Mouse (Mus musculus) adrenal gland, postnatal 25 days (tissue): ENCODE data around the gene Jazf1. TPM values are rescaled to one million over a fixed set of nuclear protein-coding genes. Genes with fewer than 3 reads are reported as not detected.

Source experiments
- DNase-seq: peaks from one replicate; pipeline ENCODE4 v3.0.0; 2021; ENCODE audit warnings: mixed read lengths
- total RNA-seq: library from RNA; stranded (reverse); gene quantifications from 2 replicates; pipeline ENCODE4 v1.2.3, GENCODE M21; 2021

Gene Jazf1
- total RNA-seq, 1 experiment from 2014 or later: 4.0 TPM

GRCm38 (mm10) chr6:52906801-52907200 is 161.6 kb downstream of the Jazf1 start:
- no peak for DNase-seq

GRCm38 (mm10) chr6:52905100-52905499 is 163.3 kb downstream of the Jazf1 start:
- DNase-seq: no peak

DNA sequence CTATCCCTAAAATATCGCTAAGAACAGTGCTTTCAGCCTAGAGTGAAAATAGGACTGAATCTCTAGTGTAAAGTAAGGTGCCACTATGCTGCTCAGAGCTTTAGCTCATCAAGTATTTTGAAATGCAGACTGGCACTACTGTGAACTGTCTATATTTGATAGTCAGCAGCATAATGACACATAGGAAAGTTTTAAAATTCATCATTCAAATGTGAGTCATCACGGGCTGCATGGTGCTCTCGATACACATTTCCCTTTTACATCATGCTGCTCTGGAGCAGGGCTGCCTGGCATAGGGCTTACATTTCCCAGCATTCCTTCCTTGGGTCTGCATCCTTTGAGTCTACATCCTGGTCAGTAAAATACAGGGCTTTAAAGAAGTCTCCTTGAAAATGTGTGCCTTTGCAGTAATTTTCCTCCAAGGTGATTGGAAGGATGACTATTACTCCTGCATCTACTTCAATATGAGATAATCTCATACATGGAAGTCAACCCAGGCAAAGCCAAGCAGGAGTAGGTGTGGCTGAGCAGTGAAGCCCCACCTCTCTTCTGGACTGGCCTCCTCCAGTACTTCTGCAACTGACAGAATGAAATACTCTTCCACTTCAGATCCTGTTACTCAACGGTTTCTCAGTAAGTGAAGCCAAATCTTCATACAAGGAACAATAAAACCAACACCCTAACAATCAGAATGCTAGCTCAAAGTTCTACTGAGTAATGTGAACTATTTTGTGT is 165.0 kb downstream of the Jazf1 start:
- no peak for DNase-seq

DNA sequence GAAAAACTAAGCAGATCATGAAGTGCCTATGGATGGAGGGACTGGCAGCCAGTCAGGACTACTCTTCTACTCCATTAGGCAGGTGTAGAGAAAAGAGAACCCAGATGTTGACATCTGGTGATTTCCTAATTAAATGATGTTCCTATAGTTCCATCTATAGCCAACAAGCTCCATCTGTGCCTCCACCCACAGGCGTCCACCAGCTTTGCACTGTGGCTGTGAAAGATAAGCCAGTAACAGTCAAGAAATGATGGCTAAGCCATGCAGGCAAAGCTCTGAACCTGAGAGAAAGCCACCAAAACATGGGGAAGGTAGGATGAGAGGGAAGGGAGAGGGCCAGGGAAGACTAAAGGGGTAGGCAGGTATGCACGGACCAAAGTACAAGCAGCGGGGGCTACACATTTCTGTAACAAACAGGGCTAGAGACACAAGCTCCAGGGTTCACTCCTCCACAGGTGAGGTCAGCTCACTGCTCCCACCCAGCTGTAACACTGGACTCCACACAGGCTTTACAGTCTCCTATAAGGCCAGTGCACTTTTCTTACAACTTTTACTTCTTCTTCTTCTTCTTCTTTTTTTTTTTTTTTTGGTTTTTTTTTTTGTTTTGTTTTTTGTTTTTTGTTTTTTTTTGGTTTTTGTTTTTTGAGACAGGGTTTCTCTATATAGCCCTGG is 168.7 kb downstream of the Jazf1 start:
- no peak for DNase-seq

- no peak for DNase-seq
These were observed 173.4 kb downstream of the Jazf1 start for GRCm38 (mm10) chr6:52895075-52895474.

- no peak for DNase-seq
These were observed 174.0 kb downstream of the Jazf1 start for GRCm38 (mm10) chr6:52894501-52894823.

DNA sequence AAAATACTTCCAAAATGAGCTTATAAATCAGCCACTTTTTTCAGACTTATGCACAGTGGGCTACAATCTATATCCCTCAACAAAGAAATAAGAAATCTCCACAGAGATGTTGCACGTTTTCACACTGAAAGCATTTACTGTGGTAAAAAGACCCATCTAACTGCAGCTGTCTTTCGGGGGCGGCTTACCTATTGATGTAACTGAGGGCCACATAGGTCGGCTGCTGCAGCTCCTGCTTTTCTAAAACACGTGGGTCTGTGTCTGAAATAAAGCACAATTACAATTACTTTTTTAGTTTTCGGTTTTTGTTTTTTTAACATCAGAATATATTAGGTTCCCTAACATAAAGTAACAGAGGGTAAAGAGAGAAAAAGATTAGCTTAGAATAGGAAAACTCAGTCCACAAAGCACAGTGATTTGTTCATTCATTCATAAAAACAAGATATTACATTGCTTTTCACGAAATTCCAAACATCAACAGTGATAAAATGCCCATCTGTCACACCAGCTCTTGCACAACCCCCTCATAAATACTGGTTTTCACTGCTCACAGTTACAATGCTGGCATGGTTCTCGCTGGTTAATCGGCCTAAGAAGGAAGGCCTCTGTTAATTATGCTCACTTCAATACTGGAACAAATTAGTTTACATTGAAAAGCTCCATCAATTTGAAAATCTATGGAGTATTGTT is 174.5 kb downstream of the Jazf1 start:
- no peak for DNase-seq

- DNase-seq: no peak
These were observed 175.5 kb downstream of the Jazf1 start for GRCm38 (mm10) chr6:52892978-52893377.

DNA sequence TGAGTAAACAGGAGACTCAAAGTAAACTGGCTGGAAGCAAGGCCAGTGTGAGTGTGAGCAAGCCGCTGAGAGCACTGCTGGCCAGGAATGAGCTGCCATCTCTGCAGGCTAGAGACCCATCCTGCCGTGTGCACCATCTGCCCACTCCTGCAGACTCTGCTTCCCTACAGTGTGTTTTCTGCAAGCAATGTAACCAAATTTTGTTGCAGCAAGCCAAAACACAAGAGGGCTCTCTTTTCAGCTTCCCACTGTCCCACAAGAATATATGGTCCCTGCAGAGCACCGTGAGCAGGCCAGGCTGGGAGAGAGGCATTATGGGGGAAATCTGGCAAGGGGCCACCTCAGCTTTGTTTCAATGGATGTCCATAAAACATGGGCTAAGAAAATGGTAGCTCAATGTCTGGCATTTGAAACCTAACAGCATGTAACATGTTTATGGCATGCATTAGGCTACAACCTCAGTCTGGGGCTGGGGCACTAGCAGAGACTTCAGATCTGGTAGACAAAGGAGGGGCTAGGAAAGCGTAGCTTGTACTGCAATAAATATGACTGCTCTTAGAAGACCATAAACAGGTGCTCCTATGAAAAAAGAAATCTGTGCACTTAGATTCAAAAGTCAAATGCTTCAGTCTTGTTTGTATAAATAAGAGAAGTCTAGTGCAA is 180.8 kb downstream of the Jazf1 start:
- peak; percentile 20 for DNase-seq

DNA sequence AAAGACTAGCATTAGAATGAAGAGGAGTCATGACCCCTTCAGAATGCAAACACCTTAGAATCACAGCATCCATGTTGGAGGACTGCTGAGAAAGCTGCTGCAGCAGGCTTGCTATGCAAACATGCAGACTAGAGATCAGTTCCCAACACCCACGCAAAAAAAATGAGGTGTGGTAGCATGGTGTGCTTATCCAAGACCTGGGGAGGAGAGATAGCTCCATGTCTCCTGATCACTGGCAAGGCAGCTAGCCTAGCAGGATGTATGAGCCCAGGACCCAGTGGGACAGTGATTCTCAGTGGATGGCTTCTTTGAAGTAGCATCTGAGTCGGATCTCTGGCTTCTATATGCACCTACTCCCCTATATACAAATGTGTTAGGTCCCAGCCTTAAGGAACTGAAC is 184.7 kb downstream of the Jazf1 start:
- no peak for DNase-seq

DNA sequence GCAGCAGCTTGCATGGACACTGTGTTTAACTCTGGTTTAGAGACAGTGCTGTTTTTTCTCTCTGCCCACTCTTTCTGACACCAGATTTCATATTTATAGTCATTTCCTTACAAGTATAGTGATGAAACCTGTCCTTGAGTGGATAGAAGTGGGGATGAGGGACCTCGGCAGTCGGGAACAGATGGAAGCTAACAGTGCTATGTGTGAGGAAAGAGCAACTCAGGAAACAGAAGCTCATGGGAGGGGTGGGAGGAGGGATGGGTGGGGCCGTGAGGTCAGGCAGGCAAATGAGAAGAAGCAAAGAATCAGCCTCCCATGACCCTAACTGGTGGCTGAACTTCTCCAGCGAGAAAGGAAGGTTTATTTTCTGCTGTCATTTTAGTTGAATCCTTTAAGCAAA is 191.3 kb downstream of the Jazf1 start:
- DNase-seq: no peak

GRCm38 (mm10) chr6:52871306-52871705 is 197.1 kb downstream of the Jazf1 start:
- no peak for DNase-seq

GRCm38 (mm10) chr6:52869252-52869651 is 199.2 kb downstream of the Jazf1 start:
- no peak for DNase-seq

DNA sequence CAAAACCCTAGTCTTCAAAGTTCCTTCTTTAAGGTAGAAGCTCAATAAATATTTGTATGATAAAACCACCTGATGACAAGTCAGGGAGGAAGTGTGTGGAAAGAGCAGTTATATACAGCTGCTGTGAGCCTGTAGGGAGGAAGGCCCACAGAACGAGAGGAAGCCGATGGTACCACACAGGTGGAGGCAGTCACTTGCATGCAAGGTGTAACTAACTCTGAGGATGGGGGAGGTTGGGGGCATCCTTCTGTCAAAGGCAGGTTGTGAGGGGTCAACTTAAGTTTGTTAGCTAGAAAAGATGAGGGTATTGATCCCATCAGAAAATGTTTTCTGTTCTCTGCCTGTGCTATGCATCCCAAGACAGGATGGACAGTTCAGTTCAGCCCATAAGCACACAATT is 200.1 kb downstream of the Jazf1 start:
- DNase-seq: no peak

DNA sequence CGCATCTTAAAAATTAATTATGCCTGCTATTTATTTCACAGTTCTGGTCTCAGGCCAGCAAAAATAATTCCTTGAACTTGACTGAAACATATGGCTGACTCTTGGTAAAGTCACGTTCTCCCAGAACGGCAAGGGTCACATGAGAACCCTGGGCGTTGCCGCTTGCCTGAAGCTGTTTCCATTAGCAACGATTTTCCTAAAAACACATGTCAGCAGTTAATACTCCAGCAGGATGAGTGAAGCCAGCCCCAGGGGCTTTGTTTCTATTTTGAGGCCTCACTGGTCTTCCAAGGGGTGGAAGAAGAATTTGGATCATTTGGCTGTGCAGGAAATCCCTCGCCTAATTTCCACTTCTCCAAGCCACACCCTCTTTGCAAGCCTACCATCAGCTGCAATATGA is 206.5 kb downstream of the Jazf1 start:
- DNase-seq: no peak

DNA sequence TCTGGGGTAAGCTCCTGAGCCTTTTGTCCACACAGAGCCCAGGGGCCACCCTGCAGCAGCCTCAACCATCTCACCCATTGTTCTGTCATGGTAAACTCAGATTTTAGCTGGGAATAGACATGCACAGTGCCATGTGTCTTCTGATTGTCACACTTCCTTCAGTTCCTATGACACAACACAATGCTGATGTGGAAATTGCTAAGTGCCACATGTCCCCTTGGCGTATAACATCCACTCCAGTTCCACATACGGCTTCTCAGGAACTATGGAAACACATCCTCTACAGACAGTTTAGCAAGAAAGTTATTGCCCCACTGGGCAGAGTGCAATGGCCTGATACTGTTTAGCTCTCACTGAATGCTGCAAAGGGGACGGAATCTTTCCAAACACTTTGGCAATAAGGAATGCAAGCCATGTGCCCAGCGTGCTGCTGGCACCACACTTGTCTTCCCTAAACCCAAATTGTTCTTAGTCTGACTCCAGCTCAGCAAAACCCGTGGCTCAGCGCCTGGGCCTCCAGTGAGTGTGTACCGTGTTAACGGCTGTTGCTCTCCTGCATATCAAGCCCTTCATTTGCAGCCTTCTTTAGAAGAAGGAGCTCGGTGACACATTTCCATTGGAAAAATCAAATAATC is 207.1 kb downstream of the Jazf1 start:
- DNase-seq: peak; percentile 17

DNA sequence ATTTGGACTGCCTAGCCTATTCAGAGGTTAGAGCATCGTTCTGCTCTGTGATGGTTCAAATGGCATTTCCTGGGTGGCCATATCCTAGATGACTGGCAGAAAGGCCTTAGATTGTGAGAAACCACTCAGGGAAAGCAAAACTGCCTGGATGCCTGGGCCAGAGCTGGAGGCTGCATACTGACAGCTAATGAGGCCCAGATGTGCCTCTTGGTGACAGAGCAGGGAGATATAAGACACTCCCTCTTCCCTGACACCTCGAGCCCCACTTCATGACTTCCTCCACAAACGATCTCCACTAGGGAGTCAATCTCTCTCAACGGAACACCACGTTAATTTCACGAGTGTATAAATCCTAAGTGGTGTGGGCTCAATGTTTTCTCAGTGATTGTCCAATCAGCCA is 207.7 kb downstream of the Jazf1 start:
- DNase-seq: no peak

DNA sequence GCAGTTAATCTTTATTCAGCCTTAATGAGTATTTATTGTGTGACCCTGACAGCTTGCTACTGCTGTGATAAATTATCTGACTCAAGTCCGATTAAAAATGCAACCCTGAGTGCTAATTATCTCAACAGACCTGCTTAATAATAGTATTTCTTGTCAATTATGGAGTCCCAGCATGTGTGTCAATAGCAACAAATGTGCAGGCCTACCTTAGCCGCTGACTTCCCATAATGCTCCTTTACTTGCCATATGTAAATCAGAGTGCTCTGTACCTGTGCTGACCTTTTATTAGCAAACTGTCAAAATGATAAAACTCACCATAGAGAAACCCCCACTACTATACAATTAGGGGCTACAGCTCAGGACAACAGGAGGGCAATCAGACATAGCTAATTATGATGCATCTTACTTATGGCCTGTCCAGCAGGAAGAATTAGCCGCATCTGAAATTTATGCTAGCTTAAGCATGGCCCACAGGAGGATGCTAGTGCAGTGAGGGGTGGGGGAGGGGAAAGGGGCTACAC is 209.5 kb downstream of the Jazf1 start:
- no peak for DNase-seq

DNA sequence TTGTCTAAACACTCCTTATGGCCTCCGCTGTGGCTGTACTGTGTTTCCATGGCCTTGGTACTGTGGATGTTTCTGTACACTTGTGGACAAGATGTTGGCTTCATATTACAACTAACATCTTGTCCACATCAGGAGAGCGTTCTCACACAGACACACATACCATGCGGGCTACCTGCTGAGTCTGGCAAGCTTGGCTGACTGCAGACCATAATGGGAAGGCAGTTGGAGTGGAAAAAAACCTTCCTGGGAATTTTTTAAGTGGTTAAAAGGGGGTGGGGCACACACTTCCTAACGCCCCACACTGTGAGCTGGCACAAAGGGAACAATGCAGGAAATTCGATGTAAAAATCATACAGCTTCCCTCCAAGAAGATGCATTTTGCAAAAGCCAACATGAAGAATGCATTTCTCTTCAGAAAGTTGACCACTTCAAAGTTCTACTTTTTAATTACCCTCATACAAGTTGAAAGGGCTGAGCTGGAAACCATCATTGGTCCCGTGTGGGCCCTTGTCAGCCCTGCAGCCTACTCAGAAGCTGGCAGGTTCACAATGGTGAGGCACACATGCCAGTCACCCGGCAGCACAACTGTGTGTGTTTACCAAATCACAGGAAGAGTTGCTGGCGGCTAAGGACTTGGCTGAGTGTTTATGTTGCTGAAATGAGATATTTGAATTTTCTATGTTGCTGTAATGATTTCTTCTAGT is 215.9 kb downstream of the Jazf1 start:
- no peak for DNase-seq

DNA sequence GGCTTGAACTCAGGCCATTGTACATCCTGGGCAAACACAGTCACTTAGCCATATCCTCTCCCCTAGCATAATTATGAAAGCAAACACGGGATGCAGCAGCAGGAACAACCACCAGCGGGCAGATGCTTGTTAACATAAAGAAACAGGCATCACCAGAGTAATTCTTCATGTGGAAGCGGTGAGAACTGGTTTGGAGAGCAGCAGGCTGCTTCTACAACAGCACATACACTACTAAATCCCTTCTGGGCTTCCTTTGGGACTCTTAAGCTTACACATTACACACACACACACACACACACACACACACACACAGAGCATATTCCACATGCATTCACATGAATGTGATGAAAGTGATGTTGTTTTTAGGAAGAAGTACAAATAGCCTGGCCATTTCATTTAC is 216.5 kb downstream of the Jazf1 start:
- no peak for DNase-seq

DNA sequence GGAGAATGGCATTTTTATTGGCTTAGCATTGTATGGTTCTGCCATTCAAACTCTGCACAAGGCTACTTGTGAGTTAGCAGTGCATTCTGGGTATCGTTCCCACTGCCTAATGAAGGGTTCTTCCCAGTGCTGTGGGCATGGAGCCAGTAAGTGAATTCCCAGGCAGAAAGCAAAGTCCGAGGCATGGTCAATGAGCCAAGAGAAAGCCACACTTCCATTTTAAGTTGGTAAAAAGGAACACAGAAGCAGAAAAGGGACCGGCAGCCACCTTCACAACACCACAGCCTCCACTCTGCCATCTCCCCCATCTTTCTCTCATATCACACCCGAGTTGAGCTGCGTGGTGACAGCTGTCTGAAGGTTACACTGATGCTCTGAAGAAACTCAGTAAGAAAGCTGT is 217.4 kb downstream of the Jazf1 start:
- no peak for DNase-seq

GRCm38 (mm10) chr6:52848199-52848598 is 220.2 kb downstream of the Jazf1 start:
- no peak for DNase-seq
